Mouse (Mus musculus) C2C12 (cell line): ENCODE measurements around the gene Ntrk2. TPM values are rescaled to one million over a fixed set of nuclear protein-coding genes. Genes with fewer than 3 reads are reported as not detected.

Experiments
- H3K27me3 ChIP-seq: one replicate; pipeline ENCODE4 v1.6.1; 2011; ENCODE audit not compliant: control insufficient read depth, insufficient read depth, insufficient read length
- H3K36me3 ChIP-seq: one replicate; pipeline ENCODE4 v1.6.1; 2011; ENCODE audit not compliant: control insufficient read depth, insufficient read depth
- H3K4me3 ChIP-seq: one replicate; pipeline ENCODE4 v1.5.1; 2011; ENCODE audit warnings: mild to moderate bottlenecking, control low read depth; ENCODE audit not compliant: poor library complexity, insufficient read depth, severe bottlenecking
- H3K79me2 ChIP-seq: one replicate; pipeline ENCODE4 v1.6.1; 2011; ENCODE audit not compliant: control insufficient read depth, insufficient read depth
- H3K79me3 ChIP-seq: one replicate; pipeline ENCODE4 v1.6.1; 2011; ENCODE audit warnings: low read depth, control low read depth
- H3ac ChIP-seq: one replicate; pipeline ENCODE3; 2011; ENCODE audit warnings: low read depth; ENCODE audit not compliant: control insufficient read depth, insufficient read length
- CEBPB ChIP-seq: IDR thresholded peaks from one replicate; pipeline ENCODE4 v1.6.1; 2011; ENCODE audit warnings: low read depth, mild to moderate bottlenecking, control low read depth, moderate library complexity
- CTCF ChIP-seq: IDR thresholded peaks from one replicate; pipeline ENCODE4 v1.5.1; 2011; ENCODE audit not compliant: control insufficient read depth, insufficient read depth, insufficient read length
- FOSL1 ChIP-seq: IDR thresholded peaks from one replicate; pipeline ENCODE4 v1.8.0; 2011; ENCODE audit warnings: mild to moderate bottlenecking, low read length; ENCODE audit not compliant: poor library complexity, insufficient read depth, severe bottlenecking
- MAX ChIP-seq: IDR thresholded peaks from one replicate; pipeline ENCODE4 v1.6.1; 2011; ENCODE audit warnings: mild to moderate bottlenecking, control low read depth
- MYOD1 ChIP-seq: IDR thresholded peaks from one replicate; pipeline ENCODE4 v1.6.1; 2011; ENCODE audit warnings: low read depth; ENCODE audit not compliant: control insufficient read depth, insufficient read length
- MYOG ChIP-seq: IDR thresholded peaks from one replicate; pipeline ENCODE4 v1.6.1; 2011; ENCODE audit not compliant: control insufficient read depth, insufficient read length; ENCODE audit errors: extremely low read depth
- USF1 ChIP-seq: IDR thresholded peaks from one replicate; pipeline ENCODE4 v1.6.1; 2011; ENCODE audit warnings: low read depth, mild to moderate bottlenecking, control low read depth, moderate library complexity
- polyA plus RNA-seq: library from polyadenylated mRNA; unstranded; fragments of >200 nt; fragmentation: generic; extraction: Trizol; gene quantifications from one replicate; pipeline ENCODE4 v1.2.1, GENCODE M21; 2012; ENCODE audit warnings: missing spikeins

The Ntrk2 gene
- polyA plus RNA-seq, 1 experiment, result not detected

DNA sequence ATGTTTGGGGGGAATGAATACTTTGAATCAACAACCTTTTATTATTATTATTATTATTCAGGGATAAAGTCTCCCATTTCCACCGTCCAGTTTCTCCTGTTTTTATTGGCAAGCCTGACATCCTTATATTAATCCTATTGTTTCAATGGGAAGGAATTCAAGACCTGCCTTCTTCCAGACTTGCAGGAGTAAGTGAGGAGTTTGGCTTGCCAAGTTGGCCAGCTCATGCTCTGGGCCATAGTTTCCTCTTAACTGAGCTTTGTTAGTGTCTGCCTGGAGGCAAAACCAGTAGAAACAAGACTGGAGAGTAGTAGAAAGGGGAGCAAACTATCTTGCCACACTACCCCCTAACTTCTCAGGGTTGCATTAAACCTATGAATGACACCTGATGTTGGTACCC, 123.8 kb downstream of the Ntrk2 start:
- no peak for TF ChIP-seq MAX
- no peak for TF ChIP-seq CEBPB
- no peak for TF ChIP-seq FOSL1
- no peak for TF ChIP-seq CTCF
- TF ChIP-seq USF1, result no peak
- TF ChIP-seq MYOG, result no peak
- no peak for TF ChIP-seq MYOD1
- H3K36me3 ChIP-seq, result no peaks in the 10 kb centered on the region
- H3K27me3 ChIP-seq, result no peaks in the 10 kb centered on the region
- H3K79me2 ChIP-seq, result no peaks in the 10 kb centered on the region
- no peaks in the 10 kb centered on the region for H3K79me3 ChIP-seq
- H3K4me3 ChIP-seq, result no peak overlapping the region
- no peak overlapping the region for H3ac ChIP-seq

DNA sequence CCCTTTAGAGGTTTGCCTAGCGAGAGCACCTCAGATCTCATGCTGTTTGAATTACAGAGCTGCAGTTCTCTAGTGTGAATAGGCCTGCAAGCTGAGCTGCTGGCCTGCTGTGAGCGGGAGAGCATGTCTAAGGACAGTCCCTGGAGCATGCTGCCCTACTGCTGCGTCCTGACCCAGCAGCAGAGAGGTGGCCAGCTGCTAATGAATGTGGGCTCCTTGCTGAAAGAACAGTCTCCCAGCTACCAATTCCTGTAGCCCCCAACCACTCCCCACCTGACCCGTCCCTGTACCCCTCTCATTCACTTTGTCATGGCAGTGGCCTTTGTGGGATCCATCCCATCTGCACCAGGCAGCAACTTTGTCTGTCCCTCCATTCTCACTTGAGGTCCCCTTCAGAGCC, 126.8 kb downstream of the Ntrk2 start:
- no peaks in the 10 kb centered on the region for H3K36me3 ChIP-seq
- H3ac ChIP-seq, result no peak overlapping the region
- H3K79me2 ChIP-seq, result no peaks in the 10 kb centered on the region
- H3K79me3 ChIP-seq, result no peaks in the 10 kb centered on the region
- H3K4me3 ChIP-seq, result no peak overlapping the region
- no peaks in the 10 kb centered on the region for H3K27me3 ChIP-seq
- TF ChIP-seq MYOG (no peak), CEBPB (no peak), USF1 (no peak), FOSL1 (no peak), CTCF (no peak), MYOD1 (no peak), MAX (no peak)

DNA sequence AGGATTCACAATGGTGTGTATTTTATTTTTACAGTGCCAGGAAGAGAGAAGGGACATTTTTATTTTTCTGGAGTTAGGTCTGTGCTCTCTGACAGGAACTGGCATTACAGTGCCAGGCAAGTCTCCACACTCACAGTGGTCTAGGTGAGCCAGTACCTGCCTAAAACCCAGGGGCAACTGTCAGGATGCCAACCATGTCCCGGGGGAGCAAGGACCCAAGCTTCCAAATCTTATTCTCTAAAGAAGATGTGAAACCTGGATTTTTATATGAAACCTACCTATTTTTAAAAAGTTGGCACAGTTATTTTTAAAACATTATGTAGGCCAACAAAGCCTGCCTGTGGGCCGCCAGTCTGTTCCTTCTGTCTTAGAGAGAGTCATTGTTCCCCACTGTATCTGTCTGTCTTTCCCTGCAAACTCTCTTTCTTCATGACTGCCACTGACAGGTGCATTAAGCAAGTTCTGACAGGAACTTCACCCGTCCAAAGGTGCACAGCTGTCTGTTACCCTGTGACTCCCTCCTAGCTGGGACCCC, 128.3 kb downstream of the Ntrk2 start:
- Histone ChIP-seq H3K4me3 (no peak overlapping the region), H3ac (no peak overlapping the region), H3K27me3 (no peaks in the 10 kb centered on the region), H3K79me3 (no peaks in the 10 kb centered on the region), H3K36me3 (no peaks in the 10 kb centered on the region), H3K79me2 (no peaks in the 10 kb centered on the region)
- no peak for TF ChIP-seq MAX
- no peak for TF ChIP-seq MYOG
- TF ChIP-seq FOSL1, result no peak
- no peak for TF ChIP-seq CTCF
- no peak for TF ChIP-seq USF1
- TF ChIP-seq CEBPB, result no peak
- TF ChIP-seq MYOD1, result no peak

DNA sequence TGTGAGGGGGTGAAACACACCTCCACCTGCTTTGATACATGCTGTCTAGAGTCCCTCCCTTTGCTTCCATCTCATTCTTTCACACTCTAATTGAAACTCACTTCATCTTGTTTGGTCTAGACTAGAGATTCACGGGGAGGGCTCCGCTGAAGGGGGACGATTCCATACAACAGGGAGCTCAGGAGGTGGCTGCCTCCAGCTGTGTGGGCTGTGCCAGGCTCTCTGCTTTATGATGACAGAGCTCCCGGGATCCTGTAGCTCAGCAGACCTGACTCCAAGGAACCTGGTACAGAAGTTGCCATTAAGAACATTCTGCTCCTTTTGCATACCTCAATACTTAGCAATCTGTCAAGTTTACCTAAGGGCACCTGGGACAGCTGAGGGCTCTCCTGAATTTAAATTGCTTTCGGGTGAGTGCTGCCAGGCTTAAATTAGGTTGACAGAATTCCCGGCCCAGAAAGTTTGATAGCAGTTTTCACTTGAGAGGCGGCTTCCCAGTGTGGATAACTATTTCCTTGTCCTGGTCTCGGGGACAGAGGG, 129.7 kb downstream of the Ntrk2 start:
- Histone ChIP-seq H3K27me3 (no peaks in the 10 kb centered on the region), H3K79me2 (no peaks in the 10 kb centered on the region), H3K4me3 (no peak overlapping the region), H3K79me3 (no peaks in the 10 kb centered on the region), H3ac (no peak overlapping the region), H3K36me3 (no peaks in the 10 kb centered on the region)
- TF ChIP-seq FOSL1 (no peak), MYOG (no peak), CEBPB (no peak), USF1 (no peak), CTCF (no peak), MAX (no peak)

DNA sequence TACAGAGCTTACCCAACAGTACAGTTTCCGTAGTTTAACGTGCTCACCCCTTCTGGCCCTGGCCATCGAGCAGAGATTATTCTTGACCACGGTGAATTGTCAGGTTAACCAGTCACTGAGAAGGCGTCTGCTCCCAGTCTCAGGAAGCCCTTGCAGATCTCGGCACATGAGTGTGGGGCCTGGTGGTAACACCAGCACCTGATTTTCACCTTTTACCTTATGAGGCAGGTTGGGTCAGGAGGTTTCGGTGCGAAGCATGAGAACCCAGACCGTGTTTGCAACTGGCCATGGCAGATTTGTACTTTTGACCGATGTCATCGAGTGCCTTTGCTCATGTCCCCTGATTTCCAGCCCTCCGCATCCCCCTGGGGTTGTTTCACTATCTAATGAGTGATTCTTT, 131.5 kb downstream of the Ntrk2 start:
- Histone ChIP-seq H3ac (no peak overlapping the region), H3K79me3 (no peaks in the 10 kb centered on the region), H3K36me3 (no peaks in the 10 kb centered on the region)

GRCm38 (mm10) chr13:58938464-58938863, 132.1 kb downstream of the Ntrk2 start:
- Histone ChIP-seq H3K27me3 (no peaks in the 10 kb centered on the region), H3ac (no peak overlapping the region), H3K79me3 (no peaks in the 10 kb centered on the region), H3K79me2 (no peaks in the 10 kb centered on the region), H3K36me3 (no peaks in the 10 kb centered on the region), H3K4me3 (no peak overlapping the region)
- TF ChIP-seq USF1, result no peak
- TF ChIP-seq CTCF, result no peak
- no peak for TF ChIP-seq MYOD1
- no peak for TF ChIP-seq CEBPB
- no peak for TF ChIP-seq MAX
- no peak for TF ChIP-seq MYOG
- TF ChIP-seq FOSL1, result no peak

More for the DNA sequence above, 131.5 kb downstream of the Ntrk2 start:
- Histone ChIP-seq H3K79me2 (no peaks in the 10 kb centered on the region), H3K27me3 (no peaks in the 10 kb centered on the region), H3K4me3 (no peak overlapping the region)
- TF ChIP-seq MYOD1 (no peak), USF1 (no peak), MAX (no peak), MYOG (no peak)
